Mouse (Mus musculus): Measurements from ENCODE around the gene Fam126a. TPM values are rescaled to one million over a fixed set of nuclear protein-coding genes. Genes with fewer than 3 reads are reported as not detected.
"Not testable (repeated sequence)": the region's sequence is repeated elsewhere in the genome, so short reads cannot be mapped to it uniquely, and the experiment has no call there.

The Fam126a gene
- polyA plus RNA-seq, 1 experiment from 2014 or later, result 26.9 TPM

GRCm38 (mm10) chr5:23908486-23909090 is 121.9 kb downstream of the Fam126a start:
- Histone ChIP-seq H3K27ac (replicated peaks) (no peak overlapping the region), H3K9me3 (peaks cover 16% of the 10 kb centered on the region), H3K27me3 (replicated peaks; ENCODE audit: low read depth, poor library complexity, severe bottlenecking) (no peaks in the 10 kb centered on the region), H3K4me3 (no peak overlapping the region), H3K4me1 (peaks cover 5% of the 10 kb centered on the region; the same call in 1 of the 2 replicates), H3K36me3 (replicated peaks) (no peaks in the 10 kb centered on the region)
- 65% methylated on average over 4 of the region's 4 CpGs for WGBS
- no peak for DNase-seq (ENCODE audit: low spot score)

- H3K9me3 ChIP-seq, result no peaks in the 10 kb centered on the region
- DNase-seq (ENCODE audit: low spot score), result no peak
- no peak overlapping the region for H3K27ac ChIP-seq (replicated peaks)
- no peaks in the 10 kb centered on the region for H3K27me3 ChIP-seq (replicated peaks; ENCODE audit: low read depth, poor library complexity, severe bottlenecking)
- H3K36me3 ChIP-seq (replicated peaks), result no peaks in the 10 kb centered on the region
- peaks cover 5% of the 10 kb centered on the region; the same call in 1 of the 2 replicates for H3K4me1 ChIP-seq
- no peak overlapping the region for H3K4me3 ChIP-seq
- WGBS, result 84% methylated on average over 2 of the region's 2 CpGs
Observed at GRCm38 (mm10) chr5:23902221-23902620, 128.3 kb downstream of the Fam126a start.

- Histone ChIP-seq H3K9me3 (no peaks in the 10 kb centered on the region), H3K27me3 (replicated peaks; ENCODE audit: low read depth, poor library complexity, severe bottlenecking) (no peaks in the 10 kb centered on the region), H3K27ac (replicated peaks) (no peak overlapping the region), H3K4me3 (no peak overlapping the region), H3K36me3 (replicated peaks) (no peaks in the 10 kb centered on the region), H3K4me1 (no peaks in the 10 kb centered on the region)
- WGBS, result 75% methylated on average over 4 of the region's 4 CpGs
- no peak for DNase-seq (ENCODE audit: low spot score)
Observed at GRCm38 (mm10) chr5:23900190-23900589, 130.3 kb downstream of the Fam126a start.

DNA sequence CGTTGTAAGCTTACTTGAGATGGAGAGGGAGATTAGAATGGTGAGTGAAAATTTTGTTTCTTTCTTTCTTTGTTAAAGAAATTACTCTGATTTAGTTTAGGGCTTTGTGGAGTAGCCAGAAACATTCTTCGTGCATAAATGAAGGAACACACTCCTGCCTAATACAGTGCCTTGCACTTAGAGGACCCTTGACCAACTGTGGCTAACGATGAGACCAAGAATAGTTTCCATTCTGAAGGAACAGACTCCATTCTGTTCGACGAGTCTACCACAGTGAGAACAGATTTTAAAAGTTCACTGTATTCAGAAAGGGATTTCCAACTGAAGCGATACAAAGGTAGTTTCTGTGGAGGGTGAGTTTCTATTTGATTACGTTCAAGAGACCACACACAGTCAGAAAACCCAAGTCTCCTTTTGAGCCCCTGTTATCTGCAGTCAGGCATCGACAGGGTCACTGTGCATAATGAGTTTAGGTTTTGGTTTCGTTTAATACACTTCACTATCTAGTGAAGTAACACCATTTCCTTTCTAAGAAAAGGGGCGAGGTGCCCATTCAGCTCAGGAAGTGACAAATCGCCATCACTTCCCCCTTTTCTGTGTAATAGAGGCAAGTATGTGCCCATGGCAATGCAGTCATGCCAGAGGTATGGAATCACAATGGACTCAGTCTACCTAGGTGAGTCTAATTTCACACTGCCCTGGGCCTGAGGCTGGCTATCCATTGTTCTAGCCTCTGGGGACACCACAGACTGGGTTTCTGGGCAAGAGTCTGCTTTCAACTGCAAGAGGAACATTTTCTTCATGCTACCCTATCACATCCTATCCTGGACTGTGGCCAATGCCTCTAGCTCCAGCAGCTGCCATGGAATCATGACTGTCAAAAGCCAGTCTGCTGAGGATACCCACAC is 136.4 kb downstream of the Fam126a start:
- no peak for DNase-seq (ENCODE audit: low spot score)
- WGBS, result 74% methylated on average over 11 of the region's 11 CpGs
- H3K4me3 ChIP-seq, result no peak overlapping the region

DNA sequence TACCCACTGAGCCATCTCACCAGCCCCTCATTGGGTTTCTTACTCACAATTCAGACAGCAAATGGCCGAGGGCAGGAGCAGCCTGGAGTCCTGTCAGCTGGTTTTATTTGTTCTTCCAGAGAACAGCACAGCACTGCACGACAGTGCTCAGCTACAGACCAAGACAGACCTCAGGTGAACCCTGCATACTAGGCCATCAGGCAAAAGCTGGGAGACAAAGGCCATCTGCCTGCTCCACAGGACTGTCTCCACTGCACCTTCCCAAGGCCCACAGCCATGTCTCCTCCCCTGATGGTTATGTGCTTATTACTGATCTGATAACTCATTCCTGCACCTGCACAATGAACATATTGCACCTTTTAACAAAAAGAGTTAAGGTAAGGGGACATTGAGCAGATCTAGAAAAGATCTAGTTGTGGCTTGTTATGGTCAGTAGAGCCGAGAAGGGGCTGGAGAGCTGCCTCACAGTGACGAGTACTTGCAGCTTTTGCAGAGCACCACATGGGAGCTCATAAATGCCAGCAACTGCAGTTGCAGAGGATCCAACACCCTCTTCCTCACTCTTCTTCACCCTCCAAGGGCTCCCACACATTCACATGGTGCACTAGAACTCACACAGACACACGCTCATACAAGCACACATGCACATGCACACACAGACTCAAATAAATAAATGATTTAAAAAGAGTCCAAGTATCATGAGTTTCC is 137.2 kb downstream of the Fam126a start:
- WGBS, result 79% methylated on average over 5 of the region's 5 CpGs
- Histone ChIP-seq H3K36me3 (replicated peaks) (no peaks in the 10 kb centered on the region), H3K4me3 (no peak overlapping the region), H3K9me3 (no peaks in the 10 kb centered on the region), H3K4me1 (no peaks in the 10 kb centered on the region), H3K27ac (replicated peaks) (no peak overlapping the region), H3K27me3 (replicated peaks; ENCODE audit: low read depth, poor library complexity, severe bottlenecking) (no peaks in the 10 kb centered on the region)
- no peak for DNase-seq (ENCODE audit: low spot score)

More for the DNA sequence above, 136.4 kb downstream of the Fam126a start:
- Histone ChIP-seq H3K27me3 (replicated peaks; ENCODE audit: low read depth, poor library complexity, severe bottlenecking) (no peaks in the 10 kb centered on the region), H3K9me3 (no peaks in the 10 kb centered on the region), H3K27ac (replicated peaks) (no peak overlapping the region), H3K4me1 (no peaks in the 10 kb centered on the region), H3K36me3 (replicated peaks) (no peaks in the 10 kb centered on the region)

- H3K27me3 ChIP-seq (replicated peaks; ENCODE audit: low read depth, poor library complexity, severe bottlenecking), result no peaks in the 10 kb centered on the region
- H3K9me3 ChIP-seq, result no peaks in the 10 kb centered on the region
- H3K4me1 ChIP-seq, result no peaks in the 10 kb centered on the region
- no peak overlapping the region for H3K4me3 ChIP-seq
- DNase-seq (ENCODE audit: low spot score), result peak; percentile 57
- no peak overlapping the region for H3K27ac ChIP-seq (replicated peaks)
- H3K36me3 ChIP-seq (replicated peaks), result no peaks in the 10 kb centered on the region
- 44% methylated on average over 10 of the region's 10 CpGs for WGBS
Observed at GRCm38 (mm10) chr5:23890734-23891133, 139.8 kb downstream of the Fam126a start.

DNA sequence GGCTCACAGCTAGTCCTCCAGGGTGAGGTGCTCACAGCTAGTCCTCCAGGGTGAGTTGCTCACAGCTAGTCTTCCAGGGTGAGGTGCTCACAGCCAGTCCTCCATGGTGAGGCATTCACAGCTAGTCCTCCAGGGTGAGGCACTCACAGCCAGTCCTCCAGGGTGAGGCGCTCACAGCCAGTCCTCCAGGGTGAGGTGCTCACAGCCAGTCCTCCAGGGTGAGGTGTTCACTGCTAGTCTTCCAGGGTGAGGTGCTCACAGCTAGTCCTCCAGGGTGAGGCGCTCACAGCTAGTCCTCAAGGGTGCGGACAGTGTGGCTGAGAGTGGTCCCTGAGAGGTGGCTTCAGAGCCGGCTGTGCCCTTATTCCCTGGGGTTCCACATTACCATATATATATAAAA is 141.0 kb downstream of the Fam126a start:
- H3K36me3 ChIP-seq (replicated peaks), result no peaks in the 10 kb centered on the region
- no peak overlapping the region for H3K4me3 ChIP-seq
- no peaks in the 10 kb centered on the region for H3K27me3 ChIP-seq (replicated peaks; ENCODE audit: low read depth, poor library complexity, severe bottlenecking)
- H3K9me3 ChIP-seq, result no peaks in the 10 kb centered on the region
- DNase-seq (ENCODE audit: low spot score), result no peak
- WGBS, result 66% methylated on average over 4 of the region's 4 CpGs
- H3K27ac ChIP-seq (replicated peaks), result no peak overlapping the region
- no peaks in the 10 kb centered on the region for H3K4me1 ChIP-seq

DNA sequence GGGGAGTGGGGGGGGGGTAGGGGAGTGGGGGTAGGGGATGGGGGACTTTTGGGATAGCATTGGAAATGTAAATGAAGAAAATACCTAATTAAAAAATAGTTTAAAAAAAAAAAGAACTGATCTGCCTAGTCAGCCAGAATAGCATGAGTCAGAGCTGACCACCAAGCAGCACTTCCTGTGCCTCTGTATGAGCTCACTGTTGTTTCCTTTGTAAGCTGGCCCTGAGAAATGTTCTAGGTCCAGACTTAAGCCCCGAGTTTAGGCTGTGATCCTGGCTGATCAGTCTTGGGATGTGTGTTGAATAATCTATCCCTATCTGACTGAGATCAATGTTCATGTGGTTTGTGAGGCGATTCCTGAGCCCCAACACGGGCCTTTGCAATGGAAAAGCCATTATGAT is 143.4 kb downstream of the Fam126a start:
- H3K36me3 ChIP-seq (replicated peaks), result no peaks in the 10 kb centered on the region
- DNase-seq (ENCODE audit: low spot score), result no peak
- 81% methylated on average over 3 of the region's 3 CpGs for WGBS

GRCm38 (mm10) chr5:23874457-23874856 is 156.0 kb downstream of the Fam126a start:
- H3K36me3 ChIP-seq (replicated peaks), result no peaks in the 10 kb centered on the region
- WGBS, result 69% methylated on average over 5 of the region's 5 CpGs
- H3K4me3 ChIP-seq, result no peak overlapping the region
- H3K27me3 ChIP-seq (replicated peaks; ENCODE audit: low read depth, poor library complexity, severe bottlenecking), result no peaks in the 10 kb centered on the region
- H3K4me1 ChIP-seq, result no peaks in the 10 kb centered on the region
- no peaks in the 10 kb centered on the region for H3K9me3 ChIP-seq
- DNase-seq (ENCODE audit: low spot score), result no peak
- H3K27ac ChIP-seq (replicated peaks), result no peak overlapping the region

More for the DNA sequence above, 143.4 kb downstream of the Fam126a start:
- H3K27ac ChIP-seq (replicated peaks), result no peak overlapping the region
- H3K27me3 ChIP-seq (replicated peaks; ENCODE audit: low read depth, poor library complexity, severe bottlenecking), result no peaks in the 10 kb centered on the region
- no peaks in the 10 kb centered on the region for H3K4me1 ChIP-seq
- no peak overlapping the region for H3K4me3 ChIP-seq
- no peaks in the 10 kb centered on the region for H3K9me3 ChIP-seq

DNA sequence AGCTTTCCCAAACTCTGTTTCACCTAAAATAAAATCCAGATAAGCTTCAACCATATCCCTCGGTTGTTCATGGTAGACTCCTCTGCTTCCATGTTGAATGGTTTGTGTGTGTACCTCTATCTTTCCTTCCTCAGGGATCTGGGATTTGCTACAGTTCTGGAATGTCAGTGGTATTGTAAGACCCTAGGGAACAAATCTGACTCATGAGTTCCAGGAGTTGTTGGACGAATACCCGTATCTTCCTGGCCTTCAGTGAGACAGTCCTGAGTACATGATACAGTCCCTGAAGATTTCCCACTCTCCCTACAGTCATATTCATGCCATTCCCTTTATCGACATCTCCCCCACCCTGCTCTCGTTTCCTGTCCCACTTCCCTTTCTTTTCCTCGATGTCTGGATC is 157.9 kb downstream of the Fam126a start:
- no peak overlapping the region for H3K4me3 ChIP-seq
- no peak overlapping the region for H3K27ac ChIP-seq (replicated peaks)
- no peaks in the 10 kb centered on the region for H3K27me3 ChIP-seq (replicated peaks; ENCODE audit: low read depth, poor library complexity, severe bottlenecking)
- no peaks in the 10 kb centered on the region for H3K36me3 ChIP-seq (replicated peaks)
- DNase-seq (ENCODE audit: low spot score), result no peak
- no peaks in the 10 kb centered on the region for H3K9me3 ChIP-seq
- 86% methylated on average over 6 of the region's 6 CpGs for WGBS
- no peaks in the 10 kb centered on the region for H3K4me1 ChIP-seq

DNA sequence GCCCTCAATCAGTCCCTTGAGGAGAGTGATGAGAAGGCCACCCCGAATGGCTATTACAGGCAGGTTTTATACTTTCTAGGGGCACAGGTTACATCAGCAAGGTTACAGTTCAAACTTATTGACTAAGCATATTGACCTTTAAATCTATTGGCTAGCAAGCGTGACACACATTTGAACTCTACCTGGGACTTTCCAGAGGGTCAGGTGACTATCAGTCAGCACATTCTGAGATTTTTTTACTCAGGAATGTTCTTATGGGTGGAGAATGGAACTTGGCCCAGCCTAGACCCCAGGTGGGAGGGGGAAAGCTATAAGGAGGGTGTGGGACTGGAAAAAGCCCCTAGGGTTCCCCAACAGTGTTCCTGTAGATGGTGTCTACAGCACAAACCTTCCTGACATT is 159.2 kb downstream of the Fam126a start:
- WGBS, result 83% methylated on average over 2 of the region's 2 CpGs
- not testable (repeated sequence) for H3K4me3 ChIP-seq

DNA sequence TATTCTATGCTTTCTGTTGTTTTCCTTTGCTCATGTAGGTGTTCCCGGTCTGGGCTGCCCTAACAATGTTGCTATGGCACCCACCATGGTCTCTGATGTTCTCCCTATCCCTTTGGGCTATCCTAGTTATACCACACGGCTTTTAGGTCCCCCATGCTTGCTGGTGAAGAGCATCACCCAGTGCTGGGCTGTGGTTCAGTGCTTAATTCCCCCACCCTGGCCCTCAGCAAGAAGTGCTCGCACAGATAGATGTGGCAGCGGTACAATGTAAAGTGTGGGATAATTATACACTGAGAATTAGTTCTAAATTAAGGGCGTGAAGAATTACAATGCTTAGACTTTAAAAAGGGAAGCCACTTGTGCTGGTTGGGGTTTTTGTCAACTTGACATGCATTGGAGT is 164.5 kb downstream of the Fam126a start:
- no peaks in the 10 kb centered on the region for H3K27me3 ChIP-seq (replicated peaks; ENCODE audit: low read depth, poor library complexity, severe bottlenecking)
- no peak overlapping the region for H3K4me3 ChIP-seq
- WGBS, result 88% methylated on average over 5 of the region's 5 CpGs
- no peak for DNase-seq (ENCODE audit: low spot score)
- peaks cover 12% of the 10 kb centered on the region for H3K36me3 ChIP-seq (replicated peaks)
- H3K27ac ChIP-seq (replicated peaks), result no peak overlapping the region
- no peaks in the 10 kb centered on the region for H3K4me1 ChIP-seq
- no peaks in the 10 kb centered on the region for H3K9me3 ChIP-seq

More for the DNA sequence above, 159.2 kb downstream of the Fam126a start:
- not testable (repeated sequence) for H3K4me1 ChIP-seq; H3K27ac ChIP-seq (replicated peaks); H3K9me3 ChIP-seq; DNase-seq (ENCODE audit: low spot score); H3K36me3 ChIP-seq (replicated peaks); H3K27me3 ChIP-seq (replicated peaks; ENCODE audit: low read depth, poor library complexity, severe bottlenecking)
